Mouse (Mus musculus) forebrain, embryonic 12.5 days (tissue): ENCODE results near the gene Carmil1. TPM values are rescaled to one million over a fixed set of nuclear protein-coding genes. Genes with fewer than 3 reads are reported as not detected.

Experiments used
- ATAC-seq: fragments of 200-750 bp; cut with Nextera tagmentation; 2 replicates; pipeline ENCODE4 v1.8.0; 2017; ENCODE audit warnings: moderate TSS enrichment; ENCODE audit not compliant: low FRiP score
- H3K27ac ChIP-seq: fragments of 300-500 bp; sonication (generic); 2 replicates; pipeline ENCODE4 v1.5.1; 2016; ENCODE audit warnings: mild to moderate bottlenecking
- H3K27me3 ChIP-seq: fragments of 300-500 bp; sonication (generic); 2 replicates; pipeline ENCODE4 v1.6.1; 2016; ENCODE audit warnings: mild to moderate bottlenecking
- H3K36me3 ChIP-seq: fragments of 300-500 bp; sonication (generic); replicated peaks from 2 replicates; pipeline ENCODE4 v1.6.1; 2016; ENCODE audit warnings: mild to moderate bottlenecking
- H3K4me1 ChIP-seq: fragments of 300-500 bp; sonication (generic); 2 replicates; pipeline ENCODE4 v1.6.1; 2016
- H3K4me2 ChIP-seq: fragments of 300-500 bp; sonication (generic); 2 replicates; pipeline ENCODE4 v1.6.1; 2016; ENCODE audit warnings: mild to moderate bottlenecking, moderate library complexity
- H3K4me3 ChIP-seq: fragments of 300-500 bp; sonication (generic); replicated peaks from 2 replicates; pipeline ENCODE4 v1.5.1; 2016; ENCODE audit warnings: mild to moderate bottlenecking
- H3K9ac ChIP-seq: fragments of 300-500 bp; sonication (generic); 2 replicates; pipeline ENCODE4 v1.6.1; 2016; ENCODE audit warnings: mild to moderate bottlenecking
- H3K9me3 ChIP-seq: fragments of 300-500 bp; sonication (generic); 2 replicates; pipeline ENCODE4 v1.6.1; 2016
- WGBS: fragments of 180-500 bp; shearing (Covaris S2); methylation state at CpG from one replicate; pipeline ENCODE4 v1.1.7; 2016; 5-methylcytosine and 5-hydroxymethylcytosine counted together
- polyA plus RNA-seq: library from polyadenylated mRNA; unstranded; fragments of >200 nt; fragmentation: Nextera tagmentation; extraction: Ambion mirVana; gene quantifications from 2 replicates; pipeline ENCODE4 v1.2.1, GENCODE M21; 2016

Carmil1 gene
- polyA plus RNA-seq, 1 experiment from 2014 or later: 25.3 TPM

- Histone ChIP-seq H3K27ac (no peak overlapping the region), H3K9me3 (no peaks in the 10 kb centered on the region), H3K4me1 (no peaks in the 10 kb centered on the region), H3K27me3 (no peaks in the 10 kb centered on the region), H3K36me3 (no peaks in the 10 kb centered on the region), H3K9ac (no peak overlapping the region), H3K4me3 (no peak overlapping the region), H3K4me2 (no peak overlapping the region)
- ATAC-seq: no peak
- 98% methylated on average over 2 of the region's 2 CpGs for WGBS
Observed at GRCm38 (mm10) chr13:24287381-24287780, 6.8 kb upstream of the Carmil1 start.

GRCm38 (mm10) chr13:24279762-24280438 is 695 bp downstream of the Carmil1 start:
- peak overlapping the region; percentile 84 for H3K9ac ChIP-seq
- H3K4me3 ChIP-seq: peak overlapping the region; percentile 71
- H3K36me3 ChIP-seq: no peaks in the 10 kb centered on the region
- ATAC-seq: no peak
- H3K27me3 ChIP-seq: peaks cover 15% of the 10 kb centered on the region; the same call in 1 of the 2 replicates
- H3K4me1 ChIP-seq: peaks cover 18% of the 10 kb centered on the region
- H3K4me2 ChIP-seq: peak overlapping the region; percentile 97
- WGBS: under 1% methylated on average over 21 of the region's 21 CpGs
- H3K9me3 ChIP-seq: no peaks in the 10 kb centered on the region
- H3K27ac ChIP-seq: 0 out of 2 replicates have a peak overlapping the region, but pooled peaks have one; percentile 36

- peaks cover 15% of the 10 kb centered on the region; the same call in 1 of the 2 replicates for H3K27me3 ChIP-seq
- peak overlapping the region; percentile 97 for H3K4me2 ChIP-seq
- peak overlapping the region; percentile 71 for H3K4me3 ChIP-seq
- ATAC-seq: no peak
- H3K4me1 ChIP-seq: peaks cover 18% of the 10 kb centered on the region
- no peaks in the 10 kb centered on the region for H3K36me3 ChIP-seq
- H3K27ac ChIP-seq: no peak overlapping the region
- no peaks in the 10 kb centered on the region for H3K9me3 ChIP-seq
- H3K9ac ChIP-seq: no peak overlapping the region
- WGBS: 55% methylated on average over 11 of the region's 11 CpGs
Observed at GRCm38 (mm10) chr13:24279407-24279761, 1.2 kb downstream of the Carmil1 start.

- H3K9me3 ChIP-seq: no peaks in the 10 kb centered on the region
- H3K36me3 ChIP-seq: no peaks in the 10 kb centered on the region
- ATAC-seq: no peak
- WGBS: 78% methylated on average over 4 of the region's 4 CpGs
- H3K9ac ChIP-seq: no peak overlapping the region
- H3K4me1 ChIP-seq: peaks cover 7% of the 10 kb centered on the region
- H3K4me3 ChIP-seq: no peak overlapping the region
- H3K4me2 ChIP-seq: no peak overlapping the region
- no peaks in the 10 kb centered on the region for H3K27me3 ChIP-seq
- H3K27ac ChIP-seq: no peak overlapping the region
Observed at GRCm38 (mm10) chr13:24272740-24273377, 7.7 kb downstream of the Carmil1 start.

- WGBS: 83% methylated on average over 3 of the region's 3 CpGs
- H3K27ac ChIP-seq: no peak overlapping the region
- peaks cover 7% of the 10 kb centered on the region for H3K4me1 ChIP-seq
- ATAC-seq: no peak
- no peak overlapping the region for H3K9ac ChIP-seq
- no peak overlapping the region for H3K4me2 ChIP-seq
- H3K27me3 ChIP-seq: no peaks in the 10 kb centered on the region
- H3K9me3 ChIP-seq: no peaks in the 10 kb centered on the region
- no peak overlapping the region for H3K4me3 ChIP-seq
- no peaks in the 10 kb centered on the region for H3K36me3 ChIP-seq
Observed at GRCm38 (mm10) chr13:24269100-24269465, 11.5 kb downstream of the Carmil1 start.

GRCm38 (mm10) chr13:24268355-24269099 is 12.1 kb downstream of the Carmil1 start:
- Histone ChIP-seq H3K9me3 (no peaks in the 10 kb centered on the region), H3K36me3 (no peaks in the 10 kb centered on the region), H3K9ac (no peak overlapping the region), H3K4me3 (no peak overlapping the region), H3K4me1 (peaks cover 7% of the 10 kb centered on the region), H3K27ac (peak overlapping the region; percentile 25; the same call in 1 of the 2 replicates), H3K27me3 (no peaks in the 10 kb centered on the region), H3K4me2 (no peak overlapping the region)
- no peak for ATAC-seq
- 67% methylated on average over 14 of the region's 14 CpGs for WGBS

- Histone ChIP-seq H3K4me1 (peaks cover 7% of the 10 kb centered on the region), H3K9ac (no peak overlapping the region), H3K4me3 (no peak overlapping the region), H3K9me3 (no peaks in the 10 kb centered on the region), H3K4me2 (no peak overlapping the region), H3K36me3 (no peaks in the 10 kb centered on the region), H3K27ac (no peak overlapping the region), H3K27me3 (no peaks in the 10 kb centered on the region)
- 91% methylated on average over 5 of the region's 5 CpGs for WGBS
- ATAC-seq: no peak
Observed at GRCm38 (mm10) chr13:24264760-24265159, 15.8 kb downstream of the Carmil1 start.

GRCm38 (mm10) chr13:24263560-24263959 is 17.0 kb downstream of the Carmil1 start:
- WGBS: 77% methylated on average over 4 of the region's 4 CpGs
- ATAC-seq: no peak
- H3K4me3 ChIP-seq: no peak overlapping the region

GRCm38 (mm10) chr13:24260751-24261591 is 19.6 kb downstream of the Carmil1 start:
- Histone ChIP-seq H3K9me3 (no peaks in the 10 kb centered on the region), H3K4me2 (no peak overlapping the region), H3K27ac (no peak overlapping the region), H3K36me3 (no peaks in the 10 kb centered on the region), H3K4me3 (no peak overlapping the region), H3K9ac (no peak overlapping the region), H3K27me3 (no peaks in the 10 kb centered on the region), H3K4me1 (no peaks in the 10 kb centered on the region)
- WGBS: 85% methylated on average over 10 of the region's 10 CpGs
- ATAC-seq: no peak

More at GRCm38 (mm10) chr13:24263560-24263959, 17.0 kb downstream of the Carmil1 start:
- peaks cover 4% of the 10 kb centered on the region; the same call in 1 of the 2 replicates for H3K4me1 ChIP-seq
- no peak overlapping the region for H3K4me2 ChIP-seq
- no peak overlapping the region for H3K27ac ChIP-seq
- H3K9me3 ChIP-seq: no peaks in the 10 kb centered on the region
- no peaks in the 10 kb centered on the region for H3K27me3 ChIP-seq
- no peaks in the 10 kb centered on the region for H3K36me3 ChIP-seq
- H3K9ac ChIP-seq: no peak overlapping the region

- no peak overlapping the region for H3K27ac ChIP-seq
- 88% methylated on average over 6 of the region's 6 CpGs for WGBS
- no peaks in the 10 kb centered on the region for H3K36me3 ChIP-seq
- no peaks in the 10 kb centered on the region for H3K4me1 ChIP-seq
- no peak overlapping the region for H3K4me2 ChIP-seq
- no peak for ATAC-seq
- no peaks in the 10 kb centered on the region for H3K27me3 ChIP-seq
- H3K9ac ChIP-seq: no peak overlapping the region
- no peaks in the 10 kb centered on the region for H3K9me3 ChIP-seq
- no peak overlapping the region for H3K4me3 ChIP-seq
Observed at GRCm38 (mm10) chr13:24257809-24258208, 22.8 kb downstream of the Carmil1 start.

GRCm38 (mm10) chr13:24253989-24254388 is 26.6 kb downstream of the Carmil1 start:
- H3K4me1 ChIP-seq: no peaks in the 10 kb centered on the region
- H3K36me3 ChIP-seq: no peaks in the 10 kb centered on the region
- H3K9me3 ChIP-seq: no peaks in the 10 kb centered on the region
- no peak overlapping the region for H3K4me2 ChIP-seq
- H3K9ac ChIP-seq: no peak overlapping the region
- H3K27me3 ChIP-seq: no peaks in the 10 kb centered on the region
- 33% methylated on average over 2 of the region's 2 CpGs for WGBS
- ATAC-seq: no peak
- H3K4me3 ChIP-seq: no peak overlapping the region
- H3K27ac ChIP-seq: no peak overlapping the region

GRCm38 (mm10) chr13:24253551-24253950 is 27.0 kb downstream of the Carmil1 start:
- H3K4me3 ChIP-seq: no peak overlapping the region
- H3K4me1 ChIP-seq: no peaks in the 10 kb centered on the region
- H3K36me3 ChIP-seq: no peaks in the 10 kb centered on the region
- WGBS: 94% methylated on average over 3 of the region's 3 CpGs
- H3K27ac ChIP-seq: no peak overlapping the region
- no peaks in the 10 kb centered on the region for H3K27me3 ChIP-seq
- no peak overlapping the region for H3K9ac ChIP-seq
- no peak overlapping the region for H3K4me2 ChIP-seq
- no peaks in the 10 kb centered on the region for H3K9me3 ChIP-seq
- no peak for ATAC-seq
